Mouse (Mus musculus): ENCODE data around the gene Tcf15. TPM values are rescaled to one million over a fixed set of nuclear protein-coding genes. Genes with fewer than 3 reads are reported as not detected.

The Tcf15 gene
- polyA plus RNA-seq (2016; fragmentation: Nextera tagmentation; extraction: Ambion mirVana) = 22.6 and 26.3 TPM in 2 replicates

GRCm38 (mm10) chr2:152143279-152144157, at the start of gene Tcf15:
Gene Tcf15 (plus strand): TSS chr2:152143561.
- H3K9me3 ChIP-seq = no peaks in the 10 kb centered on the region

GRCm38 (mm10) chr2:152094856-152095545, 48.4 kb upstream of the Tcf15 start:
- WGBS = 4% methylated on average over 29 of the region's 29 CpGs
- H3K36me3 ChIP-seq = peaks cover 16% of the 10 kb centered on the region
- H3K9ac ChIP-seq = peak overlapping the region; percentile 33
- H3K4me1 ChIP-seq = peaks cover 55% of the 10 kb centered on the region
- 0 out of 2 replicates have a peak, but pooled peaks have one; percentile 3 for ATAC-seq (ENCODE audit: low FRiP score, low read depth)
- peak overlapping the region; percentile 64 for H3K27ac ChIP-seq
- H3K4me3 ChIP-seq = no peak overlapping the region
- no peaks in the 10 kb centered on the region for H3K9me3 ChIP-seq
- H3K27me3 ChIP-seq (replicated peaks) = peaks cover 27% of the 10 kb centered on the region
- H3K4me2 ChIP-seq (replicated peaks) = peak overlapping the region; percentile 24; the same call in 1 of the 2 replicates

More at GRCm38 (mm10) chr2:152143279-152144157, at the start of gene Tcf15:
- peak within 1 kb of the TSS; percentile 61 for H3K9ac ChIP-seq
- H3K36me3 ChIP-seq = no peaks in the 10 kb centered on the region
- peaks cover 52% of the 10 kb centered on the region for H3K4me1 ChIP-seq
- peak within 1 kb of the TSS; percentile 54 for H3K4me3 ChIP-seq
- peak; percentile 83 for ATAC-seq (ENCODE audit: low FRiP score, low read depth)
- WGBS = under 1% methylated on average over 118 of the region's 118 CpGs
- no peak within 1 kb of the TSS for H3K27ac ChIP-seq
- H3K27me3 ChIP-seq (replicated peaks) = peaks cover 11% of the 10 kb centered on the region
- peak within 1 kb of the TSS; percentile 92 for H3K4me2 ChIP-seq (replicated peaks)

- H3K27me3 ChIP-seq (replicated peaks) = peaks cover 27% of the 10 kb centered on the region
- no peak overlapping the region for H3K4me3 ChIP-seq
- ATAC-seq (ENCODE audit: low FRiP score, low read depth) = no peak
- no peak overlapping the region for H3K9ac ChIP-seq
- no peak overlapping the region; the same call in 1 of the 2 replicates for H3K27ac ChIP-seq
- peaks cover 16% of the 10 kb centered on the region for H3K36me3 ChIP-seq
- no peak overlapping the region for H3K4me2 ChIP-seq (replicated peaks)
- peaks cover 42% of the 10 kb centered on the region for H3K4me1 ChIP-seq
- 58% methylated on average over 2 of the region's 2 CpGs for WGBS
- H3K9me3 ChIP-seq = no peaks in the 10 kb centered on the region
These were observed 46.4 kb upstream of the Tcf15 start for GRCm38 (mm10) chr2:152096922-152097321.

- H3K4me1 ChIP-seq = peaks cover 42% of the 10 kb centered on the region
- peaks cover 23% of the 10 kb centered on the region for H3K27me3 ChIP-seq (replicated peaks)
- H3K4me2 ChIP-seq (replicated peaks) = no peak overlapping the region
- no peaks in the 10 kb centered on the region for H3K9me3 ChIP-seq
- no peak overlapping the region for H3K9ac ChIP-seq
- WGBS = 78% methylated on average over 11 of the region's 11 CpGs
- H3K36me3 ChIP-seq = peaks cover 14% of the 10 kb centered on the region
- H3K4me3 ChIP-seq = no peak overlapping the region
- 0 out of 2 replicates have a peak, but pooled peaks have one; percentile 10 for ATAC-seq (ENCODE audit: low FRiP score, low read depth)
- no peak overlapping the region for H3K27ac ChIP-seq
These were observed 45.4 kb upstream of the Tcf15 start for GRCm38 (mm10) chr2:152097916-152098315.

GRCm38 (mm10) chr2:152099538-152099937, 43.8 kb upstream of the Tcf15 start:
- no peak overlapping the region for H3K27ac ChIP-seq
- H3K27me3 ChIP-seq (replicated peaks) = peaks cover 9% of the 10 kb centered on the region
- no peak for ATAC-seq (ENCODE audit: low FRiP score, low read depth)
- H3K36me3 ChIP-seq = no peaks in the 10 kb centered on the region
- no peaks in the 10 kb centered on the region for H3K9me3 ChIP-seq
- H3K9ac ChIP-seq = no peak overlapping the region
- no peak overlapping the region for H3K4me3 ChIP-seq
- WGBS = 54% methylated on average over 3 of the region's 3 CpGs
- H3K4me2 ChIP-seq (replicated peaks) = no peak overlapping the region
- peaks cover 26% of the 10 kb centered on the region for H3K4me1 ChIP-seq

- Histone ChIP-seq H3K4me3 (no peak overlapping the region), H3K36me3 (no peaks in the 10 kb centered on the region), H3K27me3 (replicated peaks) (no peaks in the 10 kb centered on the region; the same call in 1 of the 2 replicates), H3K27ac (no peak overlapping the region), H3K4me2 (replicated peaks) (no peak overlapping the region), H3K9me3 (no peaks in the 10 kb centered on the region), H3K4me1 (peaks cover 30% of the 10 kb centered on the region), H3K9ac (no peak overlapping the region)
- no peak for ATAC-seq (ENCODE audit: low FRiP score, low read depth)
- WGBS = 78% methylated on average over 13 of the region's 13 CpGs
These were observed 41.6 kb upstream of the Tcf15 start for GRCm38 (mm10) chr2:152101761-152102160.

- Histone ChIP-seq H3K9me3 (no peaks in the 10 kb centered on the region), H3K27me3 (replicated peaks) (no peaks in the 10 kb centered on the region; the same call in 1 of the 2 replicates), H3K4me1 (peaks cover 30% of the 10 kb centered on the region), H3K4me2 (replicated peaks) (no peak overlapping the region), H3K27ac (no peak overlapping the region), H3K4me3 (no peak overlapping the region), H3K9ac (no peak overlapping the region), H3K36me3 (no peaks in the 10 kb centered on the region)
- no peak for ATAC-seq (ENCODE audit: low FRiP score, low read depth)
- WGBS = 61% methylated on average over 6 of the region's 6 CpGs
These were observed 41.0 kb upstream of the Tcf15 start for GRCm38 (mm10) chr2:152102369-152102768.

GRCm38 (mm10) chr2:152104711-152105317, 38.5 kb upstream of the Tcf15 start:
- peak overlapping the region; percentile 73 for H3K9ac ChIP-seq
- H3K27ac ChIP-seq = no peak overlapping the region
- ATAC-seq (ENCODE audit: low FRiP score, low read depth) = peak; percentile 44
- no peaks in the 10 kb centered on the region; the same call in 1 of the 2 replicates for H3K27me3 ChIP-seq (replicated peaks)
- 0 out of 2 replicates have a peak, but pooled peaks cover 6% of the 10 kb centered on the region for H3K36me3 ChIP-seq
- H3K4me2 ChIP-seq (replicated peaks) = peak overlapping the region; percentile 82
- peak overlapping the region; percentile 61 for H3K4me3 ChIP-seq
- 19% methylated on average over 17 of the region's 17 CpGs for WGBS
- no peaks in the 10 kb centered on the region for H3K9me3 ChIP-seq
- peaks cover 32% of the 10 kb centered on the region for H3K4me1 ChIP-seq

- H3K27me3 ChIP-seq (replicated peaks) = no peaks in the 10 kb centered on the region; the same call in 1 of the 2 replicates
- H3K4me2 ChIP-seq (replicated peaks) = peak within 1 kb of the TSS; percentile 82
- 1% methylated on average over 83 of the region's 84 CpGs for WGBS
- H3K36me3 ChIP-seq = 0 out of 2 replicates have a peak, but pooled peaks cover 6% of the 10 kb centered on the region
- peak within 1 kb of the TSS; percentile 73 for H3K9ac ChIP-seq
- peak; percentile 88 for ATAC-seq (ENCODE audit: low FRiP score, low read depth)
- H3K4me1 ChIP-seq = peaks cover 32% of the 10 kb centered on the region
- H3K27ac ChIP-seq = peak within 1 kb of the TSS; percentile 33; the same call in 1 of the 2 replicates
- peak within 1 kb of the TSS; percentile 61 for H3K4me3 ChIP-seq
- no peaks in the 10 kb centered on the region for H3K9me3 ChIP-seq
These were observed 37.8 kb upstream of the Tcf15 start, which contains the start of gene Srxn1 for GRCm38 (mm10) chr2:152105318-152106224. Gene Srxn1 (plus strand): TSS chr2:152105516.

GRCm38 (mm10) chr2:152106225-152106595, 37.2 kb upstream of the Tcf15 start:
- Histone ChIP-seq H3K4me1 (peaks cover 32% of the 10 kb centered on the region), H3K27ac (no peak overlapping the region), H3K9me3 (no peaks in the 10 kb centered on the region), H3K36me3 (0 out of 2 replicates have a peak, but pooled peaks cover 6% of the 10 kb centered on the region), H3K4me3 (peak overlapping the region; percentile 61), H3K9ac (no peak overlapping the region), H3K4me2 (replicated peaks) (peak overlapping the region; percentile 82), H3K27me3 (replicated peaks) (no peaks in the 10 kb centered on the region; the same call in 1 of the 2 replicates)
- ATAC-seq (ENCODE audit: low FRiP score, low read depth) = no peak
- 81% methylated on average over 3 of the region's 3 CpGs for WGBS

- no peak overlapping the region for H3K27ac ChIP-seq
- no peaks in the 10 kb centered on the region for H3K9me3 ChIP-seq
- no peak overlapping the region for H3K9ac ChIP-seq
- H3K4me3 ChIP-seq = no peak overlapping the region
- 0 out of 2 replicates have a peak, but pooled peaks cover 6% of the 10 kb centered on the region for H3K36me3 ChIP-seq
- H3K4me2 ChIP-seq (replicated peaks) = peak overlapping the region; percentile 82
- no peaks in the 10 kb centered on the region for H3K27me3 ChIP-seq (replicated peaks)
- no peak for ATAC-seq (ENCODE audit: low FRiP score, low read depth)
- WGBS = 86% methylated on average over 10 of the region's 10 CpGs
- H3K4me1 ChIP-seq = peaks cover 32% of the 10 kb centered on the region
These were observed 36.8 kb upstream of the Tcf15 start for GRCm38 (mm10) chr2:152106597-152106996.
